Comparison of ENCODE assay signal across 8 mouse cellular contexts in the genomic region with DNA sequence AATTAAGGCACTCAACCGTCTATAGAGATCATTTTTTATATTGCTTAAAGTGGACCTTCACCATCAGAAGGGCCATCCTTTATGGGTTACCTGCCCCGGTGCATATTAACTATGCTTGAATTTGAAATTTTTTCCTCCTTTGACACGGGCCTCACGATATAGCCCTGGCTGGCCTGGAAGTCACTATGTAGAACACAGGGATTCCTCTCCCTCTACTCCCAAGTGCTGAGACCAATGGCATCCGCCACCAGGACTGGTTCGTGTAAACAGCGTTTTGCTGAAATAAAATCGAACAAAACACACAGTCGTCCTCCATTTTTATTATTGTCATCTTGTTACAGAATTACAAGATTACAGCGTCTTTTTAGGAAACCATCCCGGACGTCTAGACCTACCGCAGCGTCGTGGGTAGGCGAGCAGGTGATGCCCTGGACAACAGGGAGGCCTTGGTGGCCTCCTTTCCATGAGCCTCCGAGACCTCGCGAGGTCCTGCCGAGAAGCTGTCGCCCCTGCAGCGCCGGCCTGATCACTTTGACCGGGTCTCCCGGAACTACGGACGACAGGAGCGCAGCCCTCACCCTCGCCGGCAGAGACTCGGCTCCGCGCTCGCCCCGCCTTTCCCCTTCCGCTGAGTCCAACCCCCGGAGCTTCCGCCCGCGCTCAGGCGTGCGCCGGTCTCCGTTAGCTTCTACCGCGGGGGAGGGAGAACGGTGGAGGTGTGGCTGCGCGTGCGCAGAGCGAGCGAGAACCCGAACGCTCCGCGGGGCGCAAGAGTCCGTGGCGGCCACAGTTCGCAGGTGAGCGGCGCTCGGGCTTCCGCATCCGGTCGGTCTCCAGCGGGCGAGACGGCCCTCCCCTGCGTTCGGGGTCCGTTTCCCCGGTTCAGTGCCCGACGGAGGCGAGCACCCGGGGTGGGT. TPM values are rescaled to one million over a fixed set of nuclear protein-coding genes. Genes with fewer than 3 reads are reported as not detected.
A peak's percentile ranks its signal among the peaks of the same experiment; 100 is the strongest.
DNase-seq lines count a peak whose midpoint lies in the region; ATAC-seq and TF ChIP-seq lines count a peak whose summit lies in the region.

No protein-coding gene starts in this region.

- intact Hi-C loops in heart, postnatal 36 days (cut with DNase I) = loop anchor here (5.0 kb wide), 1 partner anchor 111 kb away; no protein-coding TSS in a partner anchor

- H3K4me3 ChIP-seq in ES-E14 (ENCODE audit: insufficient read depth in 1 of 2, low read depth in 1 of 2, low read length in 2 of 2, poor library complexity in 1 of 2, severe bottlenecking in 1 of 2) = peak overlapping the region; percentile 82 to 92
- H3K4me3 ChIP-seq in forebrain, embryonic 15.5 days = peak overlapping the region; percentile 87
- H3K4me3 ChIP-seq in layer of hippocampus, adult 2 months = peak overlapping the region; percentile 79
- H3K4me3 ChIP-seq in lung, embryonic 14.5 days (ENCODE audit: low read depth, low read length) = peak overlapping the region; percentile 77
- peak overlapping the region; percentile 85 for H3K4me3 ChIP-seq in olfactory bulb, adult 2 months (ENCODE audit: insufficient read depth, low read depth, low read length)
- H3K4me3 ChIP-seq in thymus, adult 2 months (ENCODE audit: control insufficient read depth, insufficient read depth, low read length) = peak overlapping the region; percentile 71

- peak overlapping the region; percentile 56 for H3K4me2 ChIP-seq in forebrain, embryonic 15.5 days (replicated peaks)
- H3K4me2 ChIP-seq in lung, embryonic 14.5 days = peak overlapping the region; percentile 77

- in situ Hi-C loops in ES-E14 (cut with MboI; ENCODE audit: low sequenced_read_pairs in 2 of 2, unreplicated experiment in 2 of 2) = no loop called here

- H3K27me3 ChIP-seq in forebrain, embryonic 15.5 days = no peaks in the 10 kb centered on the region
- no peaks in the 10 kb centered on the region for H3K27me3 ChIP-seq in lung, embryonic 14.5 days (ENCODE audit: insufficient read depth, low read length)
- H3K27me3 ChIP-seq in thymus, adult 2 months (ENCODE audit: control insufficient read depth, insufficient read depth, low read length) = no peaks in the 10 kb centered on the region

- H3K4me1 ChIP-seq in ES-E14 (ENCODE audit: control insufficient read depth in 2 of 2, insufficient read depth in 2 of 2, low read length in 2 of 2, poor library complexity in 1 of 2) = no peaks in the 10 kb centered on the region
- peaks cover 19% of the 10 kb centered on the region for H3K4me1 ChIP-seq in forebrain, embryonic 15.5 days
- no peaks in the 10 kb centered on the region for H3K4me1 ChIP-seq in lung, embryonic 14.5 days (ENCODE audit: insufficient read depth)
- no peaks in the 10 kb centered on the region for H3K4me1 ChIP-seq in olfactory bulb, adult 2 months (ENCODE audit: control insufficient read depth, insufficient read depth, low read length)
- H3K4me1 ChIP-seq in thymus, adult 2 months (replicated peaks; ENCODE audit: control insufficient read depth, insufficient read depth, low read length) = no peaks in the 10 kb centered on the region

- no peaks in the 10 kb centered on the region for H3K36me3 ChIP-seq in ES-E14 (ENCODE audit: control insufficient read depth, insufficient read depth, low read length, poor library complexity, severe bottlenecking)
- no peaks in the 10 kb centered on the region for H3K36me3 ChIP-seq in forebrain, embryonic 15.5 days
- H3K36me3 ChIP-seq in lung, embryonic 14.5 days (ENCODE audit: insufficient read depth) = no peaks in the 10 kb centered on the region
- H3K36me3 ChIP-seq in thymus, adult 2 months (ENCODE audit: control insufficient read depth, insufficient read depth, low read length) = no peaks in the 10 kb centered on the region

- TF ChIP-seq POLR2A in olfactory bulb, adult 2 months (IDR thresholded peaks at IDR 0.05; ENCODE audit: insufficient read depth, low read depth, low read length) = peak; percentile 99
- peak; percentile 99 for TF ChIP-seq POLR2A in thymus, adult 2 months (IDR thresholded peaks at IDR 0.05; ENCODE audit: control insufficient read depth, extremely low read depth, insufficient read depth, low read length, poor library complexity)

- no peak overlapping the region for H3K27ac ChIP-seq in ES-E14 (ENCODE audit: insufficient read depth, low read depth, low read length, poor library complexity, severe bottlenecking)
- peak overlapping the region; percentile 84 for H3K27ac ChIP-seq in forebrain, embryonic 15.5 days (replicated peaks)
- peak overlapping the region; percentile 96 for H3K27ac ChIP-seq in layer of hippocampus, adult 2 months
- peak overlapping the region; percentile 84 for H3K27ac ChIP-seq in lung, embryonic 14.5 days (ENCODE audit: low read depth)
- peak overlapping the region; percentile 70; the same call in 1 of the 2 replicates for H3K27ac ChIP-seq in olfactory bulb, adult 2 months (ENCODE audit: insufficient read depth, low read depth, low read length)
- peak overlapping the region; percentile 34; the same call in 1 of the 2 replicates for H3K27ac ChIP-seq in thymus, adult 2 months (ENCODE audit: control insufficient read depth, insufficient read depth, low read length)

- ATAC-seq in forebrain, embryonic 15.5 days (replicated peaks) = peak; percentile 99
- peak; percentile 98 for ATAC-seq in lung, embryonic 14.5 days (ENCODE audit: insufficient read depth)

- TF ChIP-seq CTCF in layer of hippocampus, adult 2 months (conservative IDR thresholded peaks at IDR 0.05) = no peak; the same call in 1 of the 2 replicates
- TF ChIP-seq CTCF in lung, embryonic 14.5 days (IDR thresholded peaks at IDR 0.05; ENCODE audit: low read depth) = no peak
- TF ChIP-seq CTCF in olfactory bulb, adult 2 months (IDR thresholded peaks at IDR 0.05; ENCODE audit: insufficient read depth, low read depth, low read length) = no peak
- 0 out of 2 replicates have a peak, but pooled peaks have one; percentile 45 for TF ChIP-seq CTCF in thymus, adult 2 months (IDR thresholded peaks at IDR 0.05; ENCODE audit: borderline replicate concordance, control insufficient read depth, extremely low read depth, insufficient read depth, low read length, poor library complexity)

- H3K9ac ChIP-seq in ES-E14 (ENCODE audit: insufficient read depth, low read depth, low read length, poor library complexity, severe bottlenecking) = peak overlapping the region; percentile 85
- H3K9ac ChIP-seq in forebrain, embryonic 15.5 days (replicated peaks) = peak overlapping the region; percentile 89
- peak overlapping the region; percentile 88 for H3K9ac ChIP-seq in lung, embryonic 14.5 days

- peak; percentile 79 for DNase-seq in ES-E14 (ENCODE audit: low read depth, low spot score)
- peak; percentile 98 for DNase-seq in cerebellum, adult 11-12 months
- DNase-seq in heart, postnatal 36 days = peak; percentile 95 to 98
- DNase-seq in layer of hippocampus, adult 2 months (ENCODE audit: low spot score in 2 of 2) = peak; percentile 96 to 97
- DNase-seq in lung, embryonic 14.5 days = peak; percentile 97
- DNase-seq in thymus, adult 2 months = peak; percentile 97

- 2% methylated on average over 77 of the region's 77 CpGs for WGBS in forebrain, embryonic 15.5 days
- WGBS in lung, embryonic 14.5 days = 1% methylated on average over 67 of the region's 77 CpGs
- WGBS in olfactory bulb, adult 2 months = 1% methylated on average over 77 of the region's 77 CpGs
- 2% methylated on average over 77 of the region's 77 CpGs for WGBS in thymus, adult 2 months

- no peaks in the 10 kb centered on the region for H3K9me3 ChIP-seq in ES-E14 (ENCODE audit: control insufficient read depth, insufficient read depth, low read depth, low read length)
- H3K9me3 ChIP-seq in forebrain, embryonic 15.5 days = no peaks in the 10 kb centered on the region
- no peaks in the 10 kb centered on the region for H3K9me3 ChIP-seq in lung, embryonic 14.5 days (ENCODE audit: low read depth, low read length)

TF ChIP-seq in ES-E14, 5 proteins besides CTCF, POLR2A, EP300 and RAD21:
- TF ChIP-seq HCFC1 (IDR thresholded peaks at IDR 0.05; ENCODE audit: borderline replicate concordance, insufficient read depth, low read length) (peak; percentile 58; the same call in 1 of the 2 replicates), ZNF384 (IDR thresholded peaks at IDR 0.05; ENCODE audit: low read depth, low read length) (no peak), CHD2 (IDR thresholded peaks at IDR 0.05; ENCODE audit: low read depth, low read length) (peak; percentile 87), ZC3H11A (IDR thresholded peaks at IDR 0.05; ENCODE audit: borderline replicate concordance, low read depth, low read length) (no peak), MAFK (IDR thresholded peaks at IDR 0.05; ENCODE audit: insufficient read depth, low read depth, low read length) (no peak)
TF ChIP-seq in ES-E14: peak in this region for 2.

RNA-seq across cellular contexts. Expression of a gene that starts 11.3 kb away (rescaled TPM):
- total RNA-seq in ES-E14 (2012; rRNA removed) = 8.1 and 10.3 TPM in 2 replicates
- 4.8 and 5.7 TPM in 2 replicates for polyA plus RNA-seq in forebrain, embryonic 15.5 days (2015; fragmentation: Nextera tagmentation; extraction: Ambion mirVana)
- total RNA-seq in heart, postnatal 36 days (2021) = 10 to 100 TPM; 10.5 to 10.8 TPM
- total RNA-seq in layer of hippocampus, adult 2 months (2021) = 10 to 100 TPM; 41.8 to 45.3 TPM
- 9.2 and 12.3 TPM in 2 replicates for polyA plus RNA-seq in lung, embryonic 14.5 days (2014; fragmentation: Nextera tagmentation; extraction: Ambion mirVana)
- polyA plus RNA-seq in olfactory bulb, adult 2 months (2012; ENCODE audit: insufficient read depth, insufficient read length, low replicate concordance, missing spikeins) = not detected in 2 replicates
- 7.5 and 8.7 TPM in 2 replicates for polyA plus RNA-seq in thymus, adult 2 months (2012; rRNA removed)

RNA-seq across cellular contexts. Expression of a gene that starts 11.6 kb away (rescaled TPM):
- total RNA-seq in ES-E14 (2012; rRNA removed) = 5.7 and 7.4 TPM in 2 replicates
- polyA plus RNA-seq in forebrain, embryonic 15.5 days (2015; fragmentation: Nextera tagmentation; extraction: Ambion mirVana) = 23.1 and 24.3 TPM in 2 replicates
- 10 to 100 TPM; 11.2 to 13.3 TPM for total RNA-seq in heart, postnatal 36 days (2021)
- total RNA-seq in layer of hippocampus, adult 2 months (2021) = 10 to 100 TPM; 25.2 to 26.2 TPM
- polyA plus RNA-seq in lung, embryonic 14.5 days (2014; fragmentation: Nextera tagmentation; extraction: Ambion mirVana) = 24.1 and 25.3 TPM in 2 replicates
- not detected in 2 replicates for polyA plus RNA-seq in olfactory bulb, adult 2 months (2012; ENCODE audit: insufficient read depth, insufficient read length, low replicate concordance, missing spikeins)
- 7.5 and 8.1 TPM in 2 replicates for polyA plus RNA-seq in thymus, adult 2 months (2012; rRNA removed)

RNA-seq across cellular contexts. Expression of a gene that starts 47.9 kb away (rescaled TPM):
- total RNA-seq in ES-E14 (2012; rRNA removed) = 168 and 284 TPM in 2 replicates
- polyA plus RNA-seq in forebrain, embryonic 15.5 days (2015; fragmentation: Nextera tagmentation; extraction: Ambion mirVana) = 656 and 691 TPM in 2 replicates
- 1,000 to 10,000 TPM; 5,098 to 5,396 TPM for total RNA-seq in heart, postnatal 36 days (2021)
- 100 to 1,000 TPM; 549 to 572 TPM for total RNA-seq in layer of hippocampus, adult 2 months (2021)
- polyA plus RNA-seq in lung, embryonic 14.5 days (2014; fragmentation: Nextera tagmentation; extraction: Ambion mirVana) = 431 and 432 TPM in 2 replicates
- 159 and 241 TPM in 2 replicates for polyA plus RNA-seq in olfactory bulb, adult 2 months (2012; ENCODE audit: insufficient read depth, insufficient read length, low replicate concordance, missing spikeins)
- polyA plus RNA-seq in thymus, adult 2 months (2012; rRNA removed) = 238 and 569 TPM in 2 replicates
